Mouse (Mus musculus) embryo, embryonic 10 days (tissue): ENCODE data around the gene Timm10.

Experiments used
- DNase-seq: peaks from one replicate; pipeline ENCODE4 v3.0.0-alpha.2; 2015; ENCODE audit warnings: low spot score

Timm10 gene

GRCm38 (mm10) chr2:84859991-84860780, 33.4 kb downstream of the Timm10 start:
- no peak for DNase-seq

- DNase-seq, result no peak
Observed at GRCm38 (mm10) chr2:84861430-84861829, 34.6 kb downstream of the Timm10 start.

GRCm38 (mm10) chr2:84862231-84862630, 35.4 kb downstream of the Timm10 start:
- no peak for DNase-seq

- peak; percentile 77 for DNase-seq
Observed at GRCm38 (mm10) chr2:84865616-84866571, 39.1 kb downstream of the Timm10 start.

- DNase-seq, result peak; percentile 81
Observed at GRCm38 (mm10) chr2:84868521-84868943, 41.7 kb downstream of the Timm10 start.

GRCm38 (mm10) chr2:84868977-84869376, 42.2 kb downstream of the Timm10 start:
- no peak for DNase-seq

GRCm38 (mm10) chr2:84870623-84871160, 43.9 kb downstream of the Timm10 start:
- DNase-seq, result no peak

- no peak for DNase-seq
Observed at GRCm38 (mm10) chr2:84872105-84872716, 45.4 kb downstream of the Timm10 start.

- DNase-seq, result no peak
Observed at GRCm38 (mm10) chr2:84875842-84876241, 49.0 kb downstream of the Timm10 start.
